Mouse (Mus musculus) stomach, embryonic 16.5 days (tissue): ENCODE data around the gene Megf11. TPM values are rescaled to one million over a fixed set of nuclear protein-coding genes. Genes with fewer than 3 reads are reported as not detected.
"Not testable (repeated sequence)": the region's sequence is repeated elsewhere in the genome, so short reads cannot be mapped to it uniquely, and the experiment has no call there.

Source experiments
- ATAC-seq: fragments of 200-750 bp; cut with Nextera tagmentation; 2 replicates; pipeline ENCODE4 v1.8.0; 2017; ENCODE audit warnings: moderate number of reproducible peaks, moderate TSS enrichment; ENCODE audit not compliant: insufficient read depth, low FRiP score
- H3K27ac ChIP-seq: fragments of 300-500 bp; sonication (generic); 2 replicates; pipeline ENCODE4 v1.5.1; 2014; ENCODE audit warnings: low read length
- H3K27me3 ChIP-seq: fragments of 300-500 bp; sonication (generic); 2 replicates; pipeline ENCODE4 v1.6.1; 2014; ENCODE audit warnings: low read length, control low read depth, mixed read lengths; ENCODE audit not compliant: control insufficient read depth, insufficient read depth
- H3K36me3 ChIP-seq: fragments of 300-500 bp; sonication (generic); 2 replicates; pipeline ENCODE4 v1.6.1; 2014; ENCODE audit warnings: low read length; ENCODE audit not compliant: control insufficient read depth, insufficient read depth
- H3K4me1 ChIP-seq: fragments of 300-500 bp; sonication (generic); 2 replicates; pipeline ENCODE4 v1.6.1; 2014; ENCODE audit warnings: low read length, control low read depth, mixed read lengths; ENCODE audit not compliant: control insufficient read depth, insufficient read depth
- H3K4me2 ChIP-seq: fragments of 300-500 bp; sonication (generic); 2 replicates; pipeline ENCODE4 v1.6.1; 2014; ENCODE audit warnings: low read depth, low read length, mixed read lengths
- H3K4me3 ChIP-seq: fragments of 300-500 bp; sonication (generic); replicated peaks from 2 replicates; pipeline ENCODE4 v1.5.1; 2014; ENCODE audit warnings: mild to moderate bottlenecking, low read length
- H3K9ac ChIP-seq: fragments of 300-500 bp; sonication (generic); 2 replicates; pipeline ENCODE4 v1.6.1; 2014; ENCODE audit warnings: low read length
- H3K9me3 ChIP-seq: fragments of 300-500 bp; sonication (generic); replicated peaks from 2 replicates; pipeline ENCODE4 v1.6.1; 2016; ENCODE audit warnings: low read length, control low read depth; ENCODE audit not compliant: control insufficient read depth
- WGBS: fragments of 180-500 bp; shearing (Covaris S2); extraction: QIAGEN DNeasy Blood & Tissue Kit; methylation state at CpG from one replicate; pipeline ENCODE4 v1.1.7; 2014; 5-methylcytosine and 5-hydroxymethylcytosine counted together
- polyA plus RNA-seq: library from polyadenylated mRNA; unstranded; fragments of >200 nt; fragmentation: Nextera tagmentation; extraction: Ambion mirVana; gene quantifications from 2 replicates; pipeline ENCODE4 v1.2.1, GENCODE M21; 2015

The Megf11 gene
- polyA plus RNA-seq, 1 experiment from 2014 or later = 1.2 TPM

DNA sequence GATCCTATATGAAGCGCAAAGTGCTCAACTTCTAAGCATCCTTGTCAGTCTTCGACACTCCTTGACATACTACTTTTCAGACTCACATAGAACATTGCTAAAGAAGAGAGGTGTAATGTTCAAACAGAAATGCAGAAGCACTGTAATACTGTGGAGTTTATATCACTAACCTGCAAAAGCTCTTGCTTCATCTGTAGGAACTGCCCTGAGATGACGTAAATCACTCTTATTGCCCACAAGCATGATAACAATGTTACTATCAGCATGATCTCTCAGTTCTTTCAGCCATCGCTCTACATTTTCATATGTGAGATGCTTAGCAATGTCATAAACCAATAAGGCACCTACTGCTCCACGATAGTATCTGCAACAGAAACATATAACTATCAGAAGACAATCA, 341.0 kb downstream of the Megf11 start:
- H3K27ac ChIP-seq = no peak overlapping the region
- H3K4me2 ChIP-seq = no peak overlapping the region
- H3K9ac ChIP-seq = no peak overlapping the region
- H3K4me3 ChIP-seq = no peak overlapping the region
- H3K27me3 ChIP-seq = no peaks in the 10 kb centered on the region
- H3K36me3 ChIP-seq = peaks cover 10% of the 10 kb centered on the region; the same call in 1 of the 2 replicates
- no peaks in the 10 kb centered on the region for H3K9me3 ChIP-seq
- WGBS = 96% methylated on average over 5 of the region's 5 CpGs
- H3K4me1 ChIP-seq = peaks cover 5% of the 10 kb centered on the region
- no peak for ATAC-seq

DNA sequence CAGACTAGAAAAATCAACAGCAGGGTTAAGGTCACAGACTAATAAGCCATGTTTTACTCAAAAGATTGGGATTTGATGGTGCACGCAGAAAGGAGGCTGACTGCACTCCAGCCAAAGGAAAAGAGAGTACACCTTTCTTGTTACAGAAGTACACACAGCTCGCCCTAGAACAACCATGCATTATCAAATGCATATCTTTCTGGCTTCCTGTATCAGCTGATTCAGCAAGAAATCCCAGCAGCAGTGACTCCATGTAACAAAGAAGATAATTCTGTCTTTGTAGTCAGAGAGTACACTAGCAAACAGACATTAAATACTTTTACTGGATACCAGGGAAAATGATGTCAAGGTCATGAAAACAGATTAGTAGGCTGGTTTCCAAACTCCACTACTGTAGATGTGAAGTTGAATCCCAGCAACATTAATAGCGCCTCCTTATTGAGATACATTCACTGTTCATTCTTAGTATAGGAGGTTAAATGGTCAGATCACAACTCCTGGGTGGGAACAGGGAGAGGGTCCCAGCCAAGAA, 345.7 kb downstream of the Megf11 start:
- ATAC-seq = no peak
- Histone ChIP-seq H3K27ac (no peak overlapping the region), H3K9me3 (no peaks in the 10 kb centered on the region), H3K4me2 (no peak overlapping the region), H3K4me3 (no peak overlapping the region), H3K36me3 (0 out of 2 replicates have a peak, but pooled peaks cover 7% of the 10 kb centered on the region), H3K9ac (no peak overlapping the region), H3K27me3 (no peaks in the 10 kb centered on the region), H3K4me1 (peaks cover 11% of the 10 kb centered on the region)
- WGBS = 75% methylated on average over 3 of the region's 3 CpGs

DNA sequence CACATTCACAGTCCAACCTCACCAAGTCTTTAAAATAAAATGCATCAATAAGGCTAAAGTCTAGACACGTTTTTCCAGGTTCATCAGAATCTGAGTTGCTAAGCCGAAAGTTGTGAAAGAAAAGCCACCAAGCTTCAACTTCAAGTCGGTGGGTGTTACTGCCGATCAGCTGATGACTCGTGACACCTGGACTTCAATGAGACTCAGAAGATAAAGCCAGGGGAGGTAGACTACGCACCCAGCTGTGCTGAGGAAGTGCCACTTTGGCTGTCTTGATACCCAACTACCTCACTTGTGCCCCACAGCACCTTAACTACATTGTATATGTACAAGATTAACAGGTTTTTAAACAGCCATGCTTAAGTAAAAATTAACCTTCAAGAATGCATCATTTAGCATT, 348.7 kb downstream of the Megf11 start:
- Histone ChIP-seq H3K27me3 (no peaks in the 10 kb centered on the region), H3K4me1 (peaks cover 12% of the 10 kb centered on the region), H3K9me3 (no peaks in the 10 kb centered on the region), H3K36me3 (no peaks in the 10 kb centered on the region), H3K4me2 (no peak overlapping the region), H3K9ac (no peak overlapping the region), H3K27ac (no peak overlapping the region), H3K4me3 (no peak overlapping the region)
- WGBS = 60% methylated on average over 6 of the region's 6 CpGs
- ATAC-seq = no peak

DNA sequence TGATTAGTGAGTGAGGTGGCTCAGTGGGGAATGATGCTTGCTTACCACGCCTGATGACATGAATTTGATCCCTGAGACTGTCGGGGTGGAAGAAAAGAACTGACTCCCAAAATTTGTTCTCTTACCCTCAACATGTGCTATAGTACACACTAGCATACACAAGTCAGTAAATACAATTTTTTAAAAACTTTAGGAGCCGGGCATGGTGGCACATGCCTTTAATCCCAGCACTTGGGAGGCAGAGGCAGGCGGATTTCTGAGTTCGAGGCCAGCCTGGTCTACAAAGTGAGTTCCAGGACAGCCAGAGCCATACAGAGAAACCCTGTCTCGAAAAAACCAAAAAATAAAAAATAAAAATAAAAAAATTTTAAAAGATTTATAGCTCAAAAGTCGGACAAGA, 349.6 kb downstream of the Megf11 start:
- not testable (repeated sequence) for H3K9ac ChIP-seq, H3K4me2 ChIP-seq, H3K27ac ChIP-seq, ATAC-seq, H3K9me3 ChIP-seq, H3K36me3 ChIP-seq, H3K27me3 ChIP-seq, H3K4me3 ChIP-seq
- peaks cover 12% of the 10 kb centered on the region; the same call in 1 of the 2 replicates for H3K4me1 ChIP-seq
- WGBS = 88% methylated on average over 7 of the region's 7 CpGs

DNA sequence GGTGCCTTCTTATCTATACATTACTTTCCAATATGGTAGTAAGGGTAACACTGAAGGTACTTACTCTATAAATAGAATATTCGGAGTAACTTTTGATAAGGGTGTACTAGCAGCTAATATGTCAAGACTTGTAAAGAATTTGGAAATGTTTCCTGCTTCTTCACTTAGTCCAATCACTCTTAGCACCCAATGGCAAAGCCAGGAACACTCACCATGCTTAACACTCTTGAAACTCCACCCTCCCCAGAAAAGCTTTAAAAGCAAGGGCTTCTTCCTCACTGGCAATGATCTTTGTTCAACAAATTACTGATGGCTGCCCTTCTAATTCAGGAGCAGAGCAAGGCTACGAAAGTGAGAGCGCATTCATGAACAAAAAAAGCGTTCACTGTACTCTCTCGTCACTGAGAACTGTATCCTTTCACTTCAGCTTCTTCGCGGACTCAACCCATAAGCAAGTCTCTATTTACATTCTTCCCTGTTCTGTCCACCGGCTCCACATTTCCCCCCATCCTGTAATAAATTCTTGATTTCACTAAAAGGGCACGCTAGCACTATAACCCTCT, 350.7 kb downstream of the Megf11 start:
- no peaks in the 10 kb centered on the region for H3K9me3 ChIP-seq
- no peaks in the 10 kb centered on the region for H3K36me3 ChIP-seq
- peak overlapping the region; percentile 77 for H3K4me3 ChIP-seq
- H3K27me3 ChIP-seq = no peaks in the 10 kb centered on the region
- peak overlapping the region; percentile 86 for H3K9ac ChIP-seq
- peaks cover 9% of the 10 kb centered on the region; the same call in 1 of the 2 replicates for H3K4me1 ChIP-seq
- no peak for ATAC-seq
- H3K4me2 ChIP-seq = peak overlapping the region; percentile 56
- 7% methylated on average over 9 of the region's 9 CpGs for WGBS
- H3K27ac ChIP-seq = peak overlapping the region; percentile 91

DNA sequence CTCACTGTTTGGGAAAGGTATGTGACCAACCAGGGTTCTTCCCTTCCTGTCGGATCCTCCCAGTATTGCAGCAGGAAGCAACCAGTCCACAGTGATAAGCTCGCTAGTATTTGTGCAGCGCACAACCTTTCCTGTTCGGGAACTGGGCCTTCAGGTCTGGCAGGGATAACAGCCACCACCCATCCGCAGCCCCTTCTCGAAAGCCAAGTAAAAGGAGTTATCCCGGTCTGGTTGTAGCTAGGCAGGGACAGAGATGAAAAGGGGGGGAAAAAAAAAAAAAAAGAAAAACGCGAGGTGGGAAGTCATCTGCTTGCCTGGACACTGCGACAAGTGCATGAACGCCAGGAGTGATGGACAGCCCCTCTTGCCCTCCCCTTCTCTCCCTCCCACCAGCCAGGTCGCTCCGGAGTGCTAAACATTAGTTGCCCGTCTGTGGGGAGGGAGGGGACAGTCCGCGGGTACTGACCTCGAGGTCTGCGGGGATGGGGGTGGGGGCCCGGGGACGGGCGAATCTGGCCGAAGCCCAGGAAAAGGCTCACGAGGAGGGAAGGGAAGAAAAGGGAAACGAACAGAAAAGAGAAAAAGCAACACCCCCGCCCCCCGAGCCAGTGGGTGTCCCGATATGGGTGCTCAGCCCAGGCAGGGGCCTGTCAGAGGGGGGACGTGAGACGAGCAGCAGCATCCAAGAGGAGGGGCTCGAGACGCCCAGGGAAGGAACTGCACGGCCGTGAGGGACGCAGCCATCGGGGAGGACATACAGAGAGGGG, 351.4 kb downstream of the Megf11 start:
- Histone ChIP-seq H3K36me3 (no peaks in the 10 kb centered on the region), H3K9me3 (no peaks in the 10 kb centered on the region), H3K27ac (peak overlapping the region; percentile 91), H3K4me2 (peak overlapping the region; percentile 56), H3K4me3 (peak overlapping the region; percentile 77), H3K4me1 (peaks cover 7% of the 10 kb centered on the region; the same call in 1 of the 2 replicates), H3K27me3 (no peaks in the 10 kb centered on the region), H3K9ac (peak overlapping the region; percentile 86)
- under 1% methylated on average over 34 of the region's 35 CpGs for WGBS
- ATAC-seq = peak; percentile 71

DNA sequence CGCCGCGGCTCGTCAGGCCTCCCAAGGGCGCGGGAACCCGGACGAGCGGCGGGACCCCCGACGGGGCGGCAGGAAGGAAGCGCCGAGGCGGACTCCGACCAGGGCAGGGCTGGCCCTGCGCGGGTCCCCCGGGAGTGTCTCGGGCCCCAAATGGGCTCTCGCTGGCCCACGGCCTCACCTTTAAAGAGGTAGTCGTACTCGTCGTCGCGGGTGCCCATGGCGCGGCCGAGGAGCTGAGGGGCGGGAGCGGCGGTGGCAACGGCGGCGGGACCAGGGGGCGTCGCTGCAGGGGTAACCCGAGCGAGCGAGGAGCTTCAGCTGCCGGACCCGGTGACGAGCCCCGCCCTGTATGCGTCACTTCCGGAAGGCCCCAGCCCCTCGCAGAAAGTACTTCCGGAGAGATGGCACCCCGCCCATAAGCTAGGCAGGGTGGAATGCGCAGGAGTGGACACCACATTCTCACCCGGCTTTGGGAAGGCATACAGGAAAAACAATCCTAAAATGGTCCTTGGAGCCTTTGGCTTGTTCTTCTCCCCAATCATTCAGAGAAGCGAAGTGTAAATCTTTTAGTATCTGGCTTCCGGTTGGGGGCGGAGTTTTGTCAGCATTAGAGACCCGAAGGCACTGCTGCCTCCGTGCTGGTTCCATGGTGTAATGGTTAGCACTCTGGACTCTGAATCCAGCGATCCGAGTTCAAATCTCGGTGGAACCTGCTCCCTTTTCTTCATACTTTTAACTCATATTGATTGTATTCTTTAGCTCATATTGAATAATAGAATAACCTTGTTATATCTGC, 352.2 kb downstream of the Megf11 start, which contains the start of gene Rab11a:
Rab11a (minus strand) TSS at position 353 of the 796 bp plus-strand sequence.
- Histone ChIP-seq H3K4me2 (peak within 1 kb of the TSS; percentile 56), H3K4me3 (peak within 1 kb of the TSS; percentile 77), H3K9me3 (no peaks in the 10 kb centered on the region), H3K27ac (peak within 1 kb of the TSS; percentile 91), H3K36me3 (no peaks in the 10 kb centered on the region), H3K4me1 (peaks cover 7% of the 10 kb centered on the region; the same call in 1 of the 2 replicates), H3K9ac (peak within 1 kb of the TSS; percentile 86), H3K27me3 (no peaks in the 10 kb centered on the region)
- ATAC-seq = peak; percentile 95
- under 1% methylated on average over 61 of the region's 61 CpGs for WGBS

DNA sequence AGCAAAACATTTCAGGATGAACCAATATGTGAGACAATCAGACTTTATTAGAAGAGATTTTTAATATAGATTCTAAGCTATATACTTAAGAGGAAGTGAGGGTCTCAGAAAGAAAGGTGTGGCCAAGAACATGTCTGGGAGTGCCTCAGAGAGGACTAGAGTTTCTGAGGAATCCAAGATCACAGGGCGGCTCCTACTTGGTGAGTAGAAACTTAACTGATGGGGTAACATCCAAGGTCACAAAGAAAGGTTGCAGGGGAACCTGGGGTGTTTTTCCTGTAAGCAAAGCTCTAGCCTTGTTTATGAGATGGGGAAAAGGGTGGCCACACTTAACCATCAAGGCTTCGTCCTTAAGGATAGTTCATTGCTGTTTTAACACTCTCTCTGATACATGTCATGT, 353.6 kb downstream of the Megf11 start:
- no peak for ATAC-seq
- Histone ChIP-seq H3K4me3 (no peak overlapping the region), H3K27ac (no peak overlapping the region), H3K36me3 (no peaks in the 10 kb centered on the region), H3K4me1 (peaks cover 7% of the 10 kb centered on the region; the same call in 1 of the 2 replicates), H3K9me3 (no peaks in the 10 kb centered on the region), H3K4me2 (no peak overlapping the region), H3K9ac (no peak overlapping the region), H3K27me3 (no peaks in the 10 kb centered on the region)
- 79% methylated on average over 2 of the region's 2 CpGs for WGBS
